Mouse (Mus musculus): ENCODE results near the gene Glrx5.

DNA sequence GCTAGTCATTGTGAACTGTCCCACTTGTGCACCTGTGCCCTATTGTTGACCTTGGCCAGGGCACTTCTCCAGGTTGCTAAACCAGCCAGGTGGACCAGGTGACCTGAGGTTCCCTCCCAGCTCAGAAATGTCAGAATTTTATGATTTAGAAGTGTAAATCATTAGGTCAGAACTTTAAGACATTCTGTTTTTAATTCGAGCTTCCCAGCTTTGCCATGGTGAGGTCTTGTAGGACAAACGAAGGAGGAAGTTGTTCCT is 26.8 kb upstream of the Glrx5 start:
- TF ChIP-seq CTCF (IDR thresholded peaks at IDR 0.05), result no peak
- TF ChIP-seq POLR2A (IDR thresholded peaks at IDR 0.05; ENCODE audit: insufficient read depth, low read depth, low read length), result no peak
- no peak for TF ChIP-seq EP300 (IDR thresholded peaks at IDR 0.05; ENCODE audit: insufficient read depth, low read depth, low read length)

Measured in heart, adult 2 months (tissue).